Mouse (Mus musculus) limb, embryonic 12.5 days (tissue): Measurements from ENCODE around the gene Zfp112. TPM values are rescaled to one million over a fixed set of nuclear protein-coding genes. Genes with fewer than 3 reads are reported as not detected.
A peak's percentile ranks its signal among the peaks of the same experiment; 100 is the strongest.
"Not testable (repeated sequence)": the region's sequence is repeated elsewhere in the genome, so short reads cannot be mapped to it uniquely, and the experiment has no call there.

ENCODE experiments used
- ATAC-seq: fragments of 200-750 bp; cut with Nextera tagmentation; 2 replicates; pipeline ENCODE4 v1.8.0; 2017; ENCODE audit warnings: low read depth, moderate TSS enrichment; ENCODE audit not compliant: insufficient number of reproducible peaks, insufficient read depth, low FRiP score, low TSS enrichment
- H3K27ac ChIP-seq: fragments of 300-500 bp; sonication (generic); 2 replicates; pipeline ENCODE4 v1.5.1; 2016; ENCODE audit warnings: mild to moderate bottlenecking, moderate library complexity
- H3K27me3 ChIP-seq: fragments of 300-500 bp; sonication (generic); 2 replicates; pipeline ENCODE4 v1.6.1; 2016; ENCODE audit warnings: mild to moderate bottlenecking, moderate library complexity
- H3K36me3 ChIP-seq: fragments of 300-500 bp; sonication (generic); 2 replicates; pipeline ENCODE4 v1.6.1; 2016; ENCODE audit warnings: mild to moderate bottlenecking, moderate library complexity
- H3K4me1 ChIP-seq: fragments of 300-500 bp; sonication (generic); replicated peaks from 2 replicates; pipeline ENCODE4 v1.6.1; 2016
- H3K4me2 ChIP-seq: fragments of 300-500 bp; sonication (generic); 2 replicates; pipeline ENCODE4 v1.6.1; 2016; ENCODE audit warnings: mild to moderate bottlenecking, moderate library complexity
- H3K4me3 ChIP-seq: fragments of 300-500 bp; sonication (generic); replicated peaks from 2 replicates; pipeline ENCODE4 v1.5.1; 2016; ENCODE audit warnings: mild to moderate bottlenecking
- H3K9ac ChIP-seq: fragments of 300-500 bp; sonication (generic); replicated peaks from 2 replicates; pipeline ENCODE4 v1.6.1; 2016; ENCODE audit warnings: mild to moderate bottlenecking, moderate library complexity
- H3K9me3 ChIP-seq: fragments of 300-500 bp; sonication (generic); 2 replicates; pipeline ENCODE4 v1.6.1; 2016; ENCODE audit warnings: mild to moderate bottlenecking, moderate library complexity
- WGBS: fragments of 180-500 bp; shearing (Covaris S2); methylation state at CpG from one replicate; pipeline ENCODE4 v1.1.7; 2016; 5-methylcytosine and 5-hydroxymethylcytosine counted together
- polyA plus RNA-seq: library from polyadenylated mRNA; unstranded; fragments of >200 nt; fragmentation: Nextera tagmentation; extraction: Ambion mirVana; gene quantifications from 2 replicates; pipeline ENCODE4 v1.2.1, GENCODE M21; 2016

The Zfp112 gene
- 5.8 and 6.9 TPM in 2 replicates for polyA plus RNA-seq

GRCm38 (mm10) chr7:24112156-24112856 is at the start of gene Zfp112:
Gene Zfp112, plus strand, starts transcription at chr7:24112314.
- Histone ChIP-seq H3K4me1 (no peaks in the 10 kb centered on the region; the same call in 1 of the 2 replicates), H3K9ac (peak within 1 kb of the TSS; percentile 65), H3K4me3 (peak within 1 kb of the TSS; percentile 63), H3K36me3 (peaks cover 25% of the 10 kb centered on the region), H3K4me2 (peak within 1 kb of the TSS; percentile 73), H3K27ac (peak within 1 kb of the TSS; percentile 76), H3K27me3 (no peaks in the 10 kb centered on the region), H3K9me3 (peaks cover 27% of the 10 kb centered on the region)
- ATAC-seq, result peak; percentile 94
- under 1% methylated on average over 23 of the region's 23 CpGs for WGBS

- 25% methylated on average over 1 of the region's 1 CpGs for WGBS
- not testable (repeated sequence) for ATAC-seq
Observed at GRCm38 (mm10) chr7:24074424-24074823, 37.7 kb upstream of the Zfp112 start.

GRCm38 (mm10) chr7:24081634-24082431 is 30.3 kb upstream of the Zfp112 start, which contains the start of gene Zfp180:
Gene Zfp180, plus strand, starts transcription at chr7:24081924.
- ATAC-seq, result peak; percentile 96
- Histone ChIP-seq H3K9me3 (peaks cover 13% of the 10 kb centered on the region), H3K9ac (peak within 1 kb of the TSS; percentile 57), H3K4me2 (peak within 1 kb of the TSS; percentile 72), H3K4me1 (peaks cover 11% of the 10 kb centered on the region), H3K27me3 (no peaks in the 10 kb centered on the region), H3K36me3 (peaks cover 26% of the 10 kb centered on the region), H3K27ac (peak within 1 kb of the TSS; percentile 91), H3K4me3 (peak within 1 kb of the TSS; percentile 56)
- WGBS, result 15% methylated on average over 44 of the region's 44 CpGs

More at GRCm38 (mm10) chr7:24074424-24074823, 37.7 kb upstream of the Zfp112 start:
- H3K9ac ChIP-seq, H3K4me2 ChIP-seq, H3K27me3 ChIP-seq, H3K4me1 ChIP-seq, H3K4me3 ChIP-seq, H3K9me3 ChIP-seq, H3K36me3 ChIP-seq, H3K27ac ChIP-seq: not testable (repeated sequence)

GRCm38 (mm10) chr7:24082457-24083235 is 29.5 kb upstream of the Zfp112 start:
- ATAC-seq, result peak; percentile 28
- peak overlapping the region; percentile 72 for H3K4me2 ChIP-seq
- 56% methylated on average over 15 of the region's 15 CpGs for WGBS
- H3K27me3 ChIP-seq, result no peaks in the 10 kb centered on the region
- peak overlapping the region; percentile 91 for H3K27ac ChIP-seq
- H3K36me3 ChIP-seq, result peaks cover 34% of the 10 kb centered on the region
- peaks cover 11% of the 10 kb centered on the region for H3K4me1 ChIP-seq
- H3K4me3 ChIP-seq, result peak overlapping the region; percentile 56
- H3K9ac ChIP-seq, result peak overlapping the region; percentile 57
- H3K9me3 ChIP-seq, result peaks cover 21% of the 10 kb centered on the region

DNA sequence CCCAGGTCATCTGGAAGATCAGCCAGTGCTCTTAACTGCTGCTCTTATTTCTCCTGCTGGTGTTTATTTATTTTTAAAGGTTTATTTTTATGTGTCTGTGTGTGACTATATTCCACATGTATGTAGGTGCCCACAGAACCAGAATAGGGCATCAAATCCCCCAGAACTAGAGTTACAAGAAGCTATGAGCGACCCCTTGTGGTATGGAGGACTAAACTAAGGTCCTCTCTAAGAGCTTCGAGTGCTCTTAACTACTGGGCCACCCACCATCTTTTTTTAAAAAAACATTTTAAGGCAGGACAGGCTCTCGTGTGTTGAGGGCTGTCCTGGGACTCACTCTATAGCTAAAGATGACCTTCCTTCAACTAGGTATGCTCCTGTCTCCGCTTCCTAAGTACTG is 25.2 kb upstream of the Zfp112 start:
- Histone ChIP-seq H3K9me3 (peaks cover 29% of the 10 kb centered on the region), H3K4me2 (no peak overlapping the region), H3K27ac (no peak overlapping the region), H3K36me3 (peaks cover 56% of the 10 kb centered on the region), H3K4me3 (no peak overlapping the region), H3K4me1 (peaks cover 9% of the 10 kb centered on the region), H3K9ac (no peak overlapping the region), H3K27me3 (no peaks in the 10 kb centered on the region)
- WGBS, result 95% methylated on average over 4 of the region's 4 CpGs
- no peak for ATAC-seq

DNA sequence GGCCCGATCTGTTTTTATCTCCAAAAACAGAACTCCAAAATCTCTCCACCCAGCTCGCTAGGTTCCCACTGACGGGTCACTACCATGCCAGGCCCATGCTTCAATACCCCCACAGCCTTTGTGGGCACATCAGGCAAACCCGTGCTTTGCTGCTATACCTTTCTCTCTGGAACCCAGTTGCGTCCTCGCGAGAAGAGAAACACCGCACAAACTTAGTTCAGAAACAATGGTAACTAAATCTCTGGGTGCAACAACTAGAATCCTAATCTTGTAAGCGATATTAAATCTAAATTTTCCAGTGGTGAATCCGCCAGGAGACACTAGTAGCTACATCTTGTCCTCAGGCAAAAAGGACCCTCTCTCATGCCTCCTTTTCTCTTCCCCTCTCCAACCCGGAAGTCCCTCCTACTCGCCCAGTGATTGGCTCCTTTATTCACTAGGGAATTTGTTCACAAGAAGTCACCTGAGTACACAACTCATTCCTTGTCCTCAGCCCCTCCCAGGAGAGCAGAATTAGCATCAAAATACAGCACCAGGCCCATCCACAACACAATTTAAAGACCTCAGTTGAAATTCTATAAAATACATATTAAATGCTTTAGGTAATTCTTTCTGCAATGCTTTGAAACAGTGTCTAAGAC is 24.5 kb upstream of the Zfp112 start:
- H3K36me3 ChIP-seq, result peaks cover 58% of the 10 kb centered on the region
- 93% methylated on average over 12 of the region's 12 CpGs for WGBS
- peaks cover 31% of the 10 kb centered on the region for H3K9me3 ChIP-seq
- no peak overlapping the region for H3K27ac ChIP-seq
- no peak overlapping the region for H3K4me3 ChIP-seq
- H3K4me1 ChIP-seq, result peaks cover 8% of the 10 kb centered on the region
- H3K9ac ChIP-seq, result no peak overlapping the region
- H3K27me3 ChIP-seq, result no peaks in the 10 kb centered on the region
- no peak for ATAC-seq
- no peak overlapping the region for H3K4me2 ChIP-seq

- no peak overlapping the region for H3K4me3 ChIP-seq
- 95% methylated on average over 9 of the region's 9 CpGs for WGBS
- H3K9me3 ChIP-seq, result peaks cover 96% of the 10 kb centered on the region
- H3K27ac ChIP-seq, result no peak overlapping the region
- H3K36me3 ChIP-seq, result peaks cover 100% of the 10 kb centered on the region
- no peaks in the 10 kb centered on the region for H3K27me3 ChIP-seq
- no peak overlapping the region for H3K4me2 ChIP-seq
- H3K4me1 ChIP-seq, result no peaks in the 10 kb centered on the region
- no peak overlapping the region for H3K9ac ChIP-seq
- ATAC-seq, result no peak
Observed at GRCm38 (mm10) chr7:24104403-24104802, 7.7 kb upstream of the Zfp112 start.

- Histone ChIP-seq H3K9ac (no peak overlapping the region), H3K4me3 (no peak overlapping the region), H3K36me3 (peaks cover 96% of the 10 kb centered on the region), H3K27me3 (no peaks in the 10 kb centered on the region), H3K4me2 (no peak overlapping the region), H3K4me1 (no peaks in the 10 kb centered on the region), H3K9me3 (peaks cover 97% of the 10 kb centered on the region), H3K27ac (no peak overlapping the region)
- WGBS, result 95% methylated on average over 18 of the region's 18 CpGs
- no peak for ATAC-seq
Observed at GRCm38 (mm10) chr7:24105144-24105703, 6.9 kb upstream of the Zfp112 start.

GRCm38 (mm10) chr7:24110839-24111238 is 1.3 kb upstream of the Zfp112 start:
- no peak overlapping the region for H3K27ac ChIP-seq
- peaks cover 42% of the 10 kb centered on the region for H3K9me3 ChIP-seq
- H3K4me1 ChIP-seq, result no peaks in the 10 kb centered on the region; the same call in 1 of the 2 replicates
- H3K27me3 ChIP-seq, result no peaks in the 10 kb centered on the region
- peaks cover 40% of the 10 kb centered on the region for H3K36me3 ChIP-seq
- H3K4me3 ChIP-seq, result no peak overlapping the region
- WGBS, result 94% methylated on average over 7 of the region's 7 CpGs
- H3K9ac ChIP-seq, result no peak overlapping the region
- no peak overlapping the region for H3K4me2 ChIP-seq
- no peak for ATAC-seq

GRCm38 (mm10) chr7:24111772-24112155 is 350 bp upstream of the Zfp112 start:
- peak overlapping the region; percentile 73 for H3K4me2 ChIP-seq
- 5% methylated on average over 9 of the region's 9 CpGs for WGBS
- peaks cover 33% of the 10 kb centered on the region for H3K9me3 ChIP-seq
- ATAC-seq, result peak; percentile 76
- no peak overlapping the region; the same call in 1 of the 2 replicates for H3K27ac ChIP-seq
- H3K9ac ChIP-seq, result peak overlapping the region; percentile 65
- peaks cover 31% of the 10 kb centered on the region for H3K36me3 ChIP-seq
- no peaks in the 10 kb centered on the region; the same call in 1 of the 2 replicates for H3K4me1 ChIP-seq
- no peaks in the 10 kb centered on the region for H3K27me3 ChIP-seq
- peak overlapping the region; percentile 63 for H3K4me3 ChIP-seq
